Mouse (Mus musculus) embryo, embryonic 10 days (tissue): Measurements from ENCODE around the gene Nol11.
A peak's percentile ranks its signal among the peaks of the same experiment; 100 is the strongest.
"Not testable (repeated sequence)": the region's sequence is repeated elsewhere in the genome, so short reads cannot be mapped to it uniquely, and the experiment has no call there.

Experiments used
- DNase-seq: peaks from one replicate; pipeline ENCODE4 v3.0.0-alpha.2; 2015; ENCODE audit warnings: low spot score

The Nol11 gene

GRCm38 (mm10) chr11:107155292-107155691 is 33.9 kb downstream of the Nol11 start:
- no peak for DNase-seq

- no peak for DNase-seq
Observed at GRCm38 (mm10) chr11:107154431-107154830, 34.8 kb downstream of the Nol11 start.

DNA sequence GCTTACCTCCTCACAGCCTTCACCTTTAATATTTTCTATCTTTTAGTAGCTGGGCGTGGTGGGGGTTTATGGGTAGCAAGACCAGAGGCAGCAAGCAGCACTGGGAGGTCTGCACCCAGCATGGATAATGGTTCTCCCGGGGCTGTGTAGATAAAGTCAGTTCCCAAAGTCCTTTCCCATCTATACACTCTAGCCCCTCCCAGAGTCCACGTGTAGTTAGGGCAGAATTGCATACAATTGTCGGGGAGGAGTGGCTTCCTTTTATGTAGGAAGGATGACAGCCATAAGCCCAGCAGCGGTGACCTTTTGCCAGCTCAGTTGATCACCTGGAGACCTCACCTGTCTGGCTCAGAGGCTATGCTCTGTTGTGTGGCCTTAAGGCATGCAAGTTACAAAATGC is 35.5 kb downstream of the Nol11 start:
- no peak for DNase-seq

- no peak for DNase-seq
Observed at GRCm38 (mm10) chr11:107151809-107152208, 37.4 kb downstream of the Nol11 start.

DNA sequence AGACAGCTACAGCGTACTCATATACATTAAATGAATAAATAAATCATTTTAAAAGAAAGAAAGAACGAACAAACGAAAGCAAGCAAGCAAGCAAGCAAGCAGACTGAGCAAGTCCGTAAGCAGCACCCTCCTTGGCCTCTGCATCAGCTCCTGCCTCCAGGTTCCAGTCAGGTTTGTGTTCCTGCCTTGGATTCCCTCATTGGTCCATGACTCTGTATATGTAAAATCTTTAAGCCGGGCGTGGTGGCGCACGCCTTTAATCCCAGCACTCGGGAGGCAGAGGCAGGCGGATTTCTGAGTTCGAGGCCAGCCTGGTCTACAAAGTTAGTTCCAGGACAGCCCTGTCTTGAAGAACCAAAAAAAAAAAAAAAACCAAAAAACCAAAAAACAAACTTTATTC is 45.2 kb downstream of the Nol11 start:
- not testable (repeated sequence) for DNase-seq

GRCm38 (mm10) chr11:107142382-107142781 is 46.8 kb downstream of the Nol11 start:
- no peak for DNase-seq

DNA sequence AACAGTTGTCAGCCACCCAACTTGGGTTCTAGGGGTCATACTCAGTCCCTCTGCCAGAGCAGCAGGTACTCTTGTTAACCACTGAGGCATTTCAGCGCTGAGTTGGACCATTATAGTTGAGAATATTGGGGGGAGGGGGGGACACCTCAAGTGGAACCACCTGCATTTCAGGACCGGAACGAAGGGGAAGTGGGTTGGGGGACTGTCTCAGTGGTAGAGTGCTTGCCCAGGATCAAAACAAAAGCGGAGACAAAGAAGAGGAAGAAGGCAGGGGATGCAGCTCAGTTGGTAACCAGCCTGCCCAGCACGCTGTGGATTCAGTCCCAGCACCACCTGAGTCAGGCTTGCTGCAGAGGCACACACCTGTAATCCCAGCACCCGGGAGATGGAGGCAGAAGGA is 48.4 kb downstream of the Nol11 start:
- no peak for DNase-seq

GRCm38 (mm10) chr11:107138633-107139032 is 50.5 kb downstream of the Nol11 start:
- DNase-seq: peak; percentile 17

DNA sequence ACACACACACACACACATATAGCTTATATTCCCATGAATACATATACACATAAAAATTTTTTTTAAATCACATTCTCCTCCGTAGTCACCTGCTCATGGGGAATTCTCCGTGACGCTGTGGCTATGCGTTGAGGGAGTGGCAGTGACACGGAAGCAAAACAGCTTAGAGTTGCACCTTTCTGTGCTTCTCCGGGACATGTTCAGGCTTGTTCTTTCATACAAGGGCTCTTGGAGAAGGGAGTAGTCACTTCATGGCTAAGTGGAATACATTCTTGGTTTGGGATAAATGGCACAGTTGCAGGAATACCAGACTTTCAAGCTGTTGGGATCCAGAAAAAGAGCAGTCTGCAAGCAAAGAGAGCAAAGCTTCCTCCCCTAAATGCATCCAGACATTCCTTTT is 51.6 kb downstream of the Nol11 start:
- DNase-seq: no peak

DNA sequence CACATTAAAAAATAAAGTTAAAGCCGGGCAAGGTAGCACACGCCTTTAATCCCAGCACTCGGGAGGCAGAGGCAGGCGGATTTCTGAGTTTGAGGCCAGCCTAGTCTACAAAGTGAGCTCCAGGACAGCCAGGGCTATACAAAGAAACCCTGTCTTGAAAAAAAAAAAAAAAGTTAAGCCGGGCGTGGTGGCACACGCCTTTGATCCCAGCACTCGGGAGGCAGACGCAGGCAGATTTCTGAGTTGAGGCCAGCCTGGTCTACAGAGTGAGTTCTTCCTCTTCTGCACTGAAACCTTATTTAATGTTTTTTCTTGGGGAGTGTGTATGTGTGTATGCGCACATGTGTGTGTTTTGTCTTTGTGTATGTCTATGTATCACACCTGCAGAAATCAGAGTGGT is 52.7 kb downstream of the Nol11 start:
- DNase-seq: not testable (repeated sequence)

DNA sequence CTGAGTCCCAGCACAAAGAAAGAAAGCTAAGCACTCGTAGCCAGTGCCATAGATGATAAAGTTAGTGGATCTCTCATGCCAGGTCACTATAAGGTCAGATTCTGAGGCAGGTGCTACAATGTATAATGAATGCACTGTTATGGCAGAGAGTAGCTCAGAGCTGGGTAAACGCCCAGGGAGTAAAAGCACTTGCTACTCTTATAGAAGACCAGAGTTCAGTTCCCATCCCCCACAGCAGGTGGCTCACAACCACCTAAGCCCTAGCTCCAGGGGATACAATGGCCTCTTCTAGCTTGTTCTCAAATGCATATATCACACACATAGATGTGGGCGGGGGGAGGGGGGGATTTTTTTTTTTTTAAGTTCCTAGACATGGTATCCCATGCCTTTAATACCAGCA is 53.4 kb downstream of the Nol11 start:
- no peak for DNase-seq

- DNase-seq: peak; percentile 49
Observed at GRCm38 (mm10) chr11:107132426-107132825, 56.8 kb downstream of the Nol11 start.

GRCm38 (mm10) chr11:107131749-107132421 is 57.3 kb downstream of the Nol11 start, which contains the start of gene Bptf:
Gene Bptf, minus strand, starts transcription at chr11:107132127.
- peak; percentile 93 for DNase-seq

DNA sequence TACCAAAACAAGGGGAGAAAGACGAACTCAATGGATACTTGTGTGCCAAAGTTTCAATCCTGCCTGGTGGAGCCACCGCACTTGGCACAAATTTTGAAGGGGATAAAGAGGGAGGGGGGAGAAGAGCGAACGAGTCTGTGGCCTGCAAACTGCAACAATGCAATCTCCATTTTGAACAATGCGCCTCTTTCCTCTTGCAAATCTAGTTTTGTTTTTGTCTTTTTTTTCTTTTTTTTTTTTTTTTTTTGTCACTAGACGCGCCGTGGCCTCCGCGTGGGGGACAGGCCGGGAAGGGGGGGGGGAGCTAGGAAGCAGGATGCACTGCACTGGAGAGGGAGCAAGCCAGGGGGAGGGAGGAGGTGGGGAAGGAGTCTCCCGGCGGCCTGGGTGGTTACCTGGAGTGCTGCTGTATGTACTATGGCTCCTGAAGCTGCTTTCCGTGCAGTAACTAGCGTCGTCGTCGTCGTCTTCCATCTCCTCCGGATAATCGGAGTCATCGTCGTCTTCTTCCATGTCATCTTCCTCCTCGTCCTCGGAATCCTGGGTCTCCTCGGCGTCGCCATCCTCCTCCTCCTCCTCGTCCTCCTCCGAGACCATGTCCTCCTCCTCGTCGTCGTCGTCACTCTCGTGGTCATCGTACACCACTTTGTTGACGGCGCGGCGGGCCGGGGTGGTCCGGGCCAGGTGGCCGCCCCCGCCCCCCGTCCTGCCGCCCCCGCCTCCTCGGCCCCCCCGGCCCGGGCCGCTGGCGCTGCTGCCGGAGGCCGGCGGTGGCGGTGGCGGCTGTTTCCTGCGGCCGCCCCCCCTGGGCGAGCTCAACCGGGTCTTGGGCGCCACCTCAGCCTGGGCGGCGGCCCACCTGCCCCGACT is 58.1 kb downstream of the Nol11 start:
- peak; percentile 75 for DNase-seq

DNA sequence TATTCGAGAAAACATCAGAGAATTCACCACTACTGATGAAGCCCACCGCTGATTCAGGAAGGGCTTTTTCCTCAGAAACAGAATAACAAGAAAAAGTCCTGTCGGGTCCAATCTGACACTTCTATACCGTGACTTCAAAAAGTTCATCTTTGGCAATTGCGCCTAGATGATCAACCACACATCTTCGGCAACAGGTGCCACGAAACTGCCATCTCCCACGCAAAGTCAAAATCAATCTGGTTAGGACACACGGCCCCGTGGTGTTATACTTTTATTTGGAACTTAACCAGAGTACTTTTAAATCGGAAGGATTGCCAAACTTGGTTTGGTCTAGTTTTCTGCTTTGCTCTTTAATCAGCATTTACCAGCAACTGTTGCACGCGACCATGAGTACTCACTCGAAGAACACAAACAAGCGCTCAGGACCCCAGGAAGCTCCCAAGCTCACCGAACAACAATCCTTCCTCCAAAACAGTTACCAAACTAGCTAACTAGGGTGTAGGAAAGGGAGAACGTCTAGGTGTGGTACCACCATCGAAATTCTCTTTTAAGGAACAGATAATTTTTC is 58.9 kb downstream of the Nol11 start:
- DNase-seq: peak; percentile 63

DNA sequence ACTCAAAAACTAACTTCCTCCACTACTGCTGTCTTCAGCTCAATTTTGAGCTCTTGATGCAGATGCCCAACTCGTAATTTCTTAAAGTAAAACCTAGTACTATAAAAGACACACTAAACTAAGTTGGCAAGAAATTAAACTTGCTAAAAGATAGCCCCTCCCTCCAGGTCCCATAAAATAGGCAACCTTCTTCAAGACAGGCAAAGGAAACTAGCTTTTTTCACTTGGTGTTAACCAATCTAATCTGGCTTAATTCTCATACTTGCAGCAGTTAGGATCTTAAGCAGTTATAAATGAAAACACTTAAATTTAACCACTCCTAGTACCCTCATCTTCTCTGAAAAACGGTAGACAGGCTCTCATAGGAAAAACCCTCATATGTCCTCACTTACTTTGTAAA is 59.5 kb downstream of the Nol11 start:
- DNase-seq: no peak

- not testable (repeated sequence) for DNase-seq
Observed at GRCm38 (mm10) chr11:107126716-107127115, 62.5 kb downstream of the Nol11 start.

DNA sequence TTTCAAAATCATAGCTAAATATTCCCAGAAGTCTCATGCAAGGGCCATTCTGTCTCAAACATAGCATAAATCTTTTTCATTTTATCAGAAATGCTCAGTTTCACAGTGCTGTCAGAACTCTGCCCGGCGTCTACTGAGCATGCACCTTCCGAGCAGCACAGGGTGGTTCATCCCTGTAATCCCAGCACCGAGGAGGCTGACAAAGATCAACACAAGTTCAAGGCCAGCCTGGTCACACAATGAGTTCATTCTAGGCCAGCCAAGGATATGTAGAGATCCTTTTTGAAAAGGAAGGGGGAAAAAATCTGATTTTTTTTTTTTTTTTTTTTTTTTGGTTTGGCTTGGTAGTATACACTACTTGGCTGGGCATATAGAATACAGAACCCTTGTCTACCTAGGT is 64.2 kb downstream of the Nol11 start:
- no peak for DNase-seq

DNA sequence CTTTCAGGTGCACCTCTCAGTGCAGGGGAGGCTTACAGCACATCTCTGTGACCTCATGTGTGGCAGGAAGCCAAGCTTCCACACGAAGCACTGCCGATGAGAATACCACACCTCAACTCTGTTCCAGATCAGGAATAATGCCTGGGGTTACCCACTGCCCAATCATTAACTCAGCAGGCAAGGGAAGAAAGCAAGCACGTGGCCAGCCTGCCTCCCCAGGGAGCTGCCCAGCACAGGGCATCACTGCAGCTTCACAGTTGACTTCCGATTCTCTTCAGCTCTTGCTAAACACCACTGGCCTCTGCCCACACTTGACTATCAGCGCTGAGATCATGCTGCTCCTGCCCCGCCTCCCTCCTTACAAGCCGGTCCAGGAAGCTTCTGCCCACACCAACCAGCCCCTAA is 64.9 kb downstream of the Nol11 start:
- peak; percentile 20 for DNase-seq

- no peak for DNase-seq
Observed at GRCm38 (mm10) chr11:107117789-107118188, 71.4 kb downstream of the Nol11 start.
